Mouse (Mus musculus) kidney, embryonic 15.5 days (tissue): ENCODE data around the gene Cnksr3. TPM values are rescaled to one million over a fixed set of nuclear protein-coding genes. Genes with fewer than 3 reads are reported as not detected.
A peak's percentile ranks its signal among the peaks of the same experiment; 100 is the strongest.

Source experiments
- ATAC-seq: fragments of 200-750 bp; cut with Nextera tagmentation; replicated peaks from 2 replicates; pipeline ENCODE4 v1.8.0; 2017; ENCODE audit warnings: moderate TSS enrichment; ENCODE audit not compliant: low FRiP score
- H3K27ac ChIP-seq: fragments of 300-500 bp; sonication (generic); 2 replicates; pipeline ENCODE4 v1.5.1; 2015; ENCODE audit warnings: mild to moderate bottlenecking, inconsistent platforms
- H3K27me3 ChIP-seq: fragments of 300-500 bp; sonication (generic); 2 replicates; pipeline ENCODE4 v1.6.1; 2015; ENCODE audit warnings: inconsistent platforms
- H3K36me3 ChIP-seq: fragments of 300-500 bp; sonication (generic); 2 replicates; pipeline ENCODE4 v1.6.1; 2015; ENCODE audit warnings: inconsistent platforms
- H3K4me1 ChIP-seq: fragments of 300-500 bp; sonication (generic); 2 replicates; pipeline ENCODE4 v1.6.1; 2015; ENCODE audit warnings: inconsistent platforms
- H3K4me2 ChIP-seq: fragments of 300-500 bp; sonication (generic); 2 replicates; pipeline ENCODE4 v1.6.1; 2015; ENCODE audit warnings: moderate library complexity, mild to moderate bottlenecking, inconsistent platforms
- H3K4me3 ChIP-seq: fragments of 300-500 bp; sonication (generic); replicated peaks from 2 replicates; pipeline ENCODE4 v1.5.1; 2015; ENCODE audit warnings: mild to moderate bottlenecking, inconsistent platforms
- H3K9ac ChIP-seq: fragments of 300-500 bp; sonication (generic); 2 replicates; pipeline ENCODE4 v1.6.1; 2015; ENCODE audit warnings: mild to moderate bottlenecking, inconsistent platforms
- H3K9me3 ChIP-seq: fragments of 300-500 bp; sonication (generic); replicated peaks from 2 replicates; pipeline ENCODE4 v1.6.1; 2016; ENCODE audit warnings: inconsistent platforms
- WGBS: fragments of 180-500 bp; shearing (Covaris S2); methylation state at CpG from one replicate; pipeline ENCODE4 v1.1.7; 2015; ENCODE audit warnings: mixed read lengths; 5-methylcytosine and 5-hydroxymethylcytosine counted together
- polyA plus RNA-seq: library from polyadenylated mRNA; unstranded; fragments of >200 nt; fragmentation: Nextera tagmentation; extraction: Ambion mirVana; gene quantifications from 2 replicates; pipeline ENCODE4 v1.2.1, GENCODE M21; 2015

Gene Cnksr3
- polyA plus RNA-seq, 1 experiment from 2014 or later: 18.7 TPM

GRCm38 (mm10) chr10:7191721-7192413 lies 20.2 kb downstream of the Cnksr3 start:
- H3K27me3 ChIP-seq: no peaks in the 10 kb centered on the region
- H3K27ac ChIP-seq: peak overlapping the region; percentile 70
- no peak overlapping the region for H3K9ac ChIP-seq
- peak; percentile 26; the same call in 1 of the 2 replicates for ATAC-seq
- no peaks in the 10 kb centered on the region for H3K36me3 ChIP-seq
- no peak overlapping the region for H3K4me3 ChIP-seq
- WGBS: 62% methylated on average over 9 of the region's 9 CpGs
- no peak overlapping the region for H3K4me2 ChIP-seq
- peaks cover 80% of the 10 kb centered on the region for H3K4me1 ChIP-seq
- H3K9me3 ChIP-seq: no peaks in the 10 kb centered on the region

- Histone ChIP-seq H3K27me3 (no peaks in the 10 kb centered on the region), H3K9ac (no peak overlapping the region), H3K27ac (peak overlapping the region; percentile 9; the same call in 1 of the 2 replicates), H3K4me1 (peaks cover 66% of the 10 kb centered on the region), H3K4me3 (no peak overlapping the region), H3K9me3 (no peaks in the 10 kb centered on the region), H3K4me2 (no peak overlapping the region), H3K36me3 (no peaks in the 10 kb centered on the region)
- no peak for ATAC-seq
- 71% methylated on average over 6 of the region's 6 CpGs for WGBS
These were observed 22.8 kb downstream of the Cnksr3 start for GRCm38 (mm10) chr10:7189194-7189593.

DNA sequence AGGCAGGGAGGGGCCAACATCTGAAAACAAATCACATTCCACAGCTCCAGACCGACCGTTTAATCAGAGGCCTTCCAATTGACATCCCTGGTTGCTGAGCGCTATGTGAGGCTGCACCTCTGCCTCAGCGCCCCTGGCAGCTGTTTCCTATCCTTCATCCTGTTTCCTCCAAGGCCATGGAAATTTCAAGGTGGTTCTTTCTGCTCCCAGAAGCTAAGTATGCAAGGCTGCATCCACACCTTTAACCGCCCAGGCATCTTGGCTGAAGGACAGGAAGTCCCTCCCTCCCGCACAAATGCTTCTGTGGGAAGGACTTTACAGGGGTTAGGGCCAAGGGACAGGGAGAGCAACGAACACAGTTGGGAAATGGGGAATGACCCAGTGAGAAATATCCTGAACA lies 24.2 kb downstream of the Cnksr3 start:
- no peaks in the 10 kb centered on the region for H3K9me3 ChIP-seq
- 18% methylated on average over 7 of the region's 7 CpGs for WGBS
- ATAC-seq: no peak
- H3K36me3 ChIP-seq: no peaks in the 10 kb centered on the region
- H3K4me2 ChIP-seq: no peak overlapping the region
- no peak overlapping the region for H3K9ac ChIP-seq
- peak overlapping the region; percentile 73 for H3K27ac ChIP-seq
- H3K4me1 ChIP-seq: peaks cover 74% of the 10 kb centered on the region
- H3K4me3 ChIP-seq: no peak overlapping the region
- H3K27me3 ChIP-seq: no peaks in the 10 kb centered on the region

- Histone ChIP-seq H3K4me3 (no peak overlapping the region), H3K27ac (peak overlapping the region; percentile 73; the same call in 1 of the 2 replicates), H3K9me3 (no peaks in the 10 kb centered on the region), H3K27me3 (no peaks in the 10 kb centered on the region), H3K36me3 (no peaks in the 10 kb centered on the region), H3K4me1 (peaks cover 77% of the 10 kb centered on the region), H3K4me2 (no peak overlapping the region), H3K9ac (no peak overlapping the region)
- no peak for ATAC-seq
- 73% methylated on average over 5 of the region's 5 CpGs for WGBS
These were observed 25.0 kb downstream of the Cnksr3 start for GRCm38 (mm10) chr10:7186992-7187391.

DNA sequence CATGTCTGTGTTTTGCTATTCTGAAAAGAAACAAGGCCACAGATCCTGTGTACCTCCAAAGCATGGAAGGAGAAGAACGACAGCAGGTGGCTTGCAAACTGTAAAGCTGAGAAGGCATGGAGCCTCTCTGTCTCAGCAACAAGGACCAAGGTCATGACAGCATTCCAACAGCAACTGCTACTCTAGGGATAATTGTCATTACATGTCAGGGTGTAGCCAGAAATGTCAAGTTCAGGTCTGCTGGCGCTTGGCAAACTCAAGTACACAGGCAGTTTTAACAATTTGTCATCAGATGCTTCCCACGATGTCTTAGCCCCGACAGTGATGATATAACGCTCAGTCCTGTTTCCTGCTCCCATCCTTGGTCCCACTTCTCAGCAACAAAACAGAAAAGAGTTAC lies 26.0 kb downstream of the Cnksr3 start:
- Histone ChIP-seq H3K9ac (no peak overlapping the region), H3K27ac (no peak overlapping the region), H3K4me2 (no peak overlapping the region), H3K27me3 (no peaks in the 10 kb centered on the region), H3K9me3 (no peaks in the 10 kb centered on the region), H3K4me1 (peaks cover 82% of the 10 kb centered on the region), H3K4me3 (no peak overlapping the region), H3K36me3 (no peaks in the 10 kb centered on the region)
- ATAC-seq: no peak
- WGBS: 69% methylated on average over 5 of the region's 5 CpGs

DNA sequence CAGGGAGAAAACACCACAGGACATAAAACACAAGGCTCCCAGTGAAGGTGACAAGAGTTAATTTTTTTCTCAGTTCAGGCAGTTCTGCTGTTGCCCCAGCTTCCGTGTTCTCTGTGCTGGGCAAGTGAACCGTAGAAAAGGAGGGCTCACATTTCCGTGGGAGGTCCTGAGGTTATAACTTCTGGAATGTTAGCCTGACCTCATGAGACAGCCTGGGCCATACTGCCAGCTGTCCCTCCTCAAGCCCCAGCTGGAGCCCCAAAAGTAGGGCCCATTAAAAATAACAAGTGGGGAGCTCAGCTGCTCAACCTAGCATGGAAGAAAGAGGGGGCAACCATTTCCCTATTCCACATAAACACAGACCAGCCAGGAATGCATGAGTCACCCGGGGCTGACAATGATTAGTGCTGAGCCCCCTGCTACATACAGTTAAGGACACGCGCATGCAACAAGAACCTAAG lies 28.8 kb downstream of the Cnksr3 start:
- Histone ChIP-seq H3K9ac (peak overlapping the region; percentile 26; the same call in 1 of the 2 replicates), H3K4me2 (peak overlapping the region; percentile 53), H3K9me3 (no peaks in the 10 kb centered on the region), H3K36me3 (no peaks in the 10 kb centered on the region), H3K4me1 (peaks cover 84% of the 10 kb centered on the region), H3K27me3 (no peaks in the 10 kb centered on the region), H3K4me3 (peak overlapping the region; percentile 24), H3K27ac (peak overlapping the region; percentile 95)
- peak; percentile 94 for ATAC-seq
- WGBS: 3% methylated on average over 6 of the region's 6 CpGs

- no peaks in the 10 kb centered on the region for H3K36me3 ChIP-seq
- no peaks in the 10 kb centered on the region for H3K9me3 ChIP-seq
- no peaks in the 10 kb centered on the region for H3K27me3 ChIP-seq
- H3K4me3 ChIP-seq: peak overlapping the region; percentile 24
- peak; percentile 54 for ATAC-seq
- peak overlapping the region; percentile 53 for H3K4me2 ChIP-seq
- H3K27ac ChIP-seq: peak overlapping the region; percentile 95
- WGBS: 8% methylated on average over 12 of the region's 12 CpGs
- H3K4me1 ChIP-seq: peaks cover 84% of the 10 kb centered on the region
- H3K9ac ChIP-seq: peak overlapping the region; percentile 26; the same call in 1 of the 2 replicates
These were observed 29.4 kb downstream of the Cnksr3 start for GRCm38 (mm10) chr10:7182555-7183170.

DNA sequence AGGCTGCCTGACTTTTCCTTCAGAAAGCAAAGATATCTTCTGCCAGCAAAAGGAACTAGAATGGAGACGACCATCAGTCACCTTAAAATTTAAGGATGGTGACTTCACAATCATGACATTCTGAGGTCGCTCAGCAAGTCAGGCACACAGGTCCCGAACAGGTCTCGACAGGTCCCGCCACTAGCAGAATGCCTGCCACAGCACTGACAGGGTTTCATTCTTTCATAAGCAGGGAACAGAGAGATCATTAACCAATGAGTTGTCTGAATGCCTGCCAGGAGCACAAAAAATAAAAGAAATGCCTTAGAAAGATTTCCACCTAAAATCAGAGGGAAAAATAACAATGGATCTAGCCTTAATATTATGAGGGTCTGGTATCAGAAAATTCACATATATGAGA lies 31.7 kb downstream of the Cnksr3 start:
- H3K27me3 ChIP-seq: no peaks in the 10 kb centered on the region
- no peak overlapping the region for H3K4me2 ChIP-seq
- H3K4me1 ChIP-seq: peaks cover 80% of the 10 kb centered on the region
- no peak for ATAC-seq
- no peak overlapping the region for H3K27ac ChIP-seq
- H3K9me3 ChIP-seq: no peaks in the 10 kb centered on the region
- H3K4me3 ChIP-seq: no peak overlapping the region
- no peak overlapping the region for H3K9ac ChIP-seq
- no peaks in the 10 kb centered on the region for H3K36me3 ChIP-seq
- 63% methylated on average over 5 of the region's 5 CpGs for WGBS

DNA sequence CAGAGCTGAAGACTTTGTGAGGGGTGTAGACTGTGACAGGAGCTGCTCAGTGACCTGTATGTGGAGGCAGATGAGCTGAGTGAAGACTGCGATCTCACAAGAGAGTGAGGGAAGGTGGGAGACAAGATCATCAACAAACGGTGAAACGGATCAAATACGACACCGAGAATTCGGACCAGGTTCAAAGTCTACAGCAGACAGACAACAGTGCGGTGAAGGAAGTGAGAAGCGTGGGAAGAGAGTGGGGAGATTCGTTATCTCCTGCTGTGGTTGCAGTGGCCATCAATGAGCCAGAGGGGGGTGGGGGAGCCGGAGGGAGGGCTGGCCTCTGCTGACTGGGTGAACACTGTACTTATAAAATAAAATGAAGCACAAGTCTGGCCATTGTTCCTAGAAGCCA lies 33.5 kb downstream of the Cnksr3 start:
- 49% methylated on average over 10 of the region's 10 CpGs for WGBS
- no peak overlapping the region for H3K4me2 ChIP-seq
- H3K9ac ChIP-seq: no peak overlapping the region
- H3K4me3 ChIP-seq: no peak overlapping the region
- H3K27me3 ChIP-seq: no peaks in the 10 kb centered on the region
- no peaks in the 10 kb centered on the region for H3K9me3 ChIP-seq
- ATAC-seq: no peak
- H3K4me1 ChIP-seq: peaks cover 69% of the 10 kb centered on the region
- H3K27ac ChIP-seq: no peak overlapping the region
- H3K36me3 ChIP-seq: no peaks in the 10 kb centered on the region

DNA sequence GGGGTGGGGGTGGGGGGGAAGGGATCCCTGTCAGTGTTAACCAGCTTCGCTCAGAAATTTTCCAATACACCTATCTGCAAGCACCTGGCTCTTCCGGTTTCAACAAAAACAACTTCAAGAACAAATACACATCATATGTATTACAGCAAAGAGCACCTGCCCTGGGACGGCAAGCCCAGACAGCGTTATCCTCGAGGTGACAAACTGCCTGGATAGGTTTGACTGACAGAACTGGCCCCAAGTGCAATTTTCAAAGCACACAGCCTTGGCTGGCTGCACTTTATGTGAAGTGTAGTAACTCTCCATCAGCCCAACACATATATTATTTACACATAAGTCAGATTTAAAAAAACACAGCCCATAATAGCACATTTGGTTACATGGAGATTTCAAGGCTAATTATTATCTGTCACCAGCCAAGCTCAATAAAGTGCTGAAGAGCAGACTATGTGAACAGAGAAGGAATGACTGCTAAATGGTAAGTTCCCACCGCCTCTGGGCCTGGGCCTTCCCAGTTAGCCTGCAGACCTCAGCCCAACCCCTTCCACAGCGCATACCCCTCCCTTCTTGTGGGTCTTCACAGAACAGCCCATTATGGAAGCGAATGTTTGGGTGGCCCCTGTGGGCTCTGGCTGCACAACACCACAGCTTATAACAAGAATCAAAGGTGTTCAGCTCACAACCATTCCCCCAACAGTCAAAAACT lies 35.7 kb downstream of the Cnksr3 start:
- no peak overlapping the region for H3K4me3 ChIP-seq
- no peak overlapping the region for H3K9ac ChIP-seq
- no peaks in the 10 kb centered on the region for H3K9me3 ChIP-seq
- peaks cover 47% of the 10 kb centered on the region for H3K4me1 ChIP-seq
- no peak overlapping the region for H3K4me2 ChIP-seq
- H3K27ac ChIP-seq: no peak overlapping the region
- H3K36me3 ChIP-seq: no peaks in the 10 kb centered on the region
- 72% methylated on average over 8 of the region's 8 CpGs for WGBS
- H3K27me3 ChIP-seq: no peaks in the 10 kb centered on the region
- ATAC-seq: peak; percentile 35; the same call in 1 of the 2 replicates

DNA sequence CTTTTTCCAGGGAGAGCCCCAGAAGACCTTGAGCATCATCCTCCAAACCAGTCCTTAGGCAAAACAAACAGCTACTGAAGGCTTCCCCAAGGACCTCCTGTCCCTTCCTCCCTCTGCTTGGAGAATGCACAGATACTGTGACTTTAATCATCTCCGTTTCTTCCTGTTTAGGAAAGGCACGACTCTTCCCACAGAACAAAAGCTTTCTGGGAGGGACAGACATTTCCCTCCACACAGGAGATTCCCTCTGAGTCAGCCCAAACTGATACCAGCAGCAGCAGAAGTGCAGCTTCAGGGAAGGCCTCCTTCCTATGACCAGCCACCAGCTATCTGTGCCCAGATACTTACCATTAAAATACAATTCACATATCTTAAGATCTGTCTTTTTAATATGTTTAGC lies 37.6 kb downstream of the Cnksr3 start:
- H3K4me3 ChIP-seq: no peak overlapping the region
- WGBS: 22% methylated on average over 2 of the region's 2 CpGs
- H3K4me2 ChIP-seq: no peak overlapping the region
- H3K4me1 ChIP-seq: peaks cover 29% of the 10 kb centered on the region
- no peaks in the 10 kb centered on the region for H3K27me3 ChIP-seq
- no peak overlapping the region for H3K9ac ChIP-seq
- ATAC-seq: no peak
- no peaks in the 10 kb centered on the region for H3K9me3 ChIP-seq
- H3K27ac ChIP-seq: no peak overlapping the region
- H3K36me3 ChIP-seq: no peaks in the 10 kb centered on the region

GRCm38 (mm10) chr10:7173098-7173497 lies 38.9 kb downstream of the Cnksr3 start:
- no peak overlapping the region for H3K4me2 ChIP-seq
- WGBS: 68% methylated on average over 1 of the region's 1 CpGs
- H3K4me1 ChIP-seq: peaks cover 15% of the 10 kb centered on the region
- H3K27me3 ChIP-seq: no peaks in the 10 kb centered on the region
- H3K27ac ChIP-seq: no peak overlapping the region
- no peak overlapping the region for H3K9ac ChIP-seq
- H3K9me3 ChIP-seq: no peaks in the 10 kb centered on the region
- no peaks in the 10 kb centered on the region for H3K36me3 ChIP-seq
- no peak overlapping the region for H3K4me3 ChIP-seq
- no peak for ATAC-seq
